Mouse (Mus musculus): ENCODE measurements around the gene Capg. TPM values are rescaled to one million over a fixed set of nuclear protein-coding genes. Genes with fewer than 3 reads are reported as not detected.
A peak's percentile ranks its signal among the peaks of the same experiment; 100 is the strongest.

Capg gene
- polyA plus RNA-seq (2017; shearing (Covaris generic)): 100 to 1,000 TPM; 547 to 812 TPM

GRCm38 (mm10) chr6:72544283-72544987, at the start of gene Capg:
Gene Capg (plus strand): TSS chr6:72544391.
- ATAC-seq: peak; percentile 85

- no peak for ATAC-seq
These were observed 45.2 kb upstream of the Capg start for GRCm38 (mm10) chr6:72498950-72499349.

GRCm38 (mm10) chr6:72503309-72503708, 40.9 kb upstream of the Capg start:
- no peak for ATAC-seq

GRCm38 (mm10) chr6:72503939-72504338, 40.3 kb upstream of the Capg start:
- no peak for ATAC-seq

- no peak for ATAC-seq
These were observed 38.1 kb upstream of the Capg start for GRCm38 (mm10) chr6:72506104-72506503.

GRCm38 (mm10) chr6:72508596-72508995, 35.6 kb upstream of the Capg start:
- ATAC-seq: no peak

- ATAC-seq: no peak
These were observed 34.2 kb upstream of the Capg start for GRCm38 (mm10) chr6:72509872-72510435.

- ATAC-seq: peak; percentile 15
These were observed 33.3 kb upstream of the Capg start for GRCm38 (mm10) chr6:72510686-72511421.

- peak; percentile 89 for ATAC-seq
These were observed 31.7 kb upstream of the Capg start for GRCm38 (mm10) chr6:72512386-72513070.

- ATAC-seq: no peak
These were observed 31.1 kb upstream of the Capg start for GRCm38 (mm10) chr6:72513071-72513440.

- no peak for ATAC-seq
These were observed 28.5 kb upstream of the Capg start for GRCm38 (mm10) chr6:72515644-72516043.

- ATAC-seq: no peak
These were observed 25.3 kb upstream of the Capg start for GRCm38 (mm10) chr6:72518842-72519241.

GRCm38 (mm10) chr6:72519303-72519702, 24.9 kb upstream of the Capg start:
- no peak for ATAC-seq

- no peak for ATAC-seq
These were observed 24.1 kb upstream of the Capg start for GRCm38 (mm10) chr6:72519892-72520663.

GRCm38 (mm10) chr6:72520904-72521303, 23.3 kb upstream of the Capg start:
- no peak for ATAC-seq

- no peak for ATAC-seq
These were observed 22.6 kb upstream of the Capg start, which contains the start of gene Sh2d6 for GRCm38 (mm10) chr6:72521607-72522006. Gene Sh2d6 (minus strand): TSS chr6:72521707.

- no peak for ATAC-seq
These were observed 21.9 kb upstream of the Capg start for GRCm38 (mm10) chr6:72522288-72522687.

- ATAC-seq: no peak
These were observed 21.0 kb upstream of the Capg start for GRCm38 (mm10) chr6:72523222-72523621.

- no peak for ATAC-seq
These were observed 20.0 kb upstream of the Capg start for GRCm38 (mm10) chr6:72524160-72524559.

GRCm38 (mm10) chr6:72527070-72527469, 17.1 kb upstream of the Capg start:
- no peak for ATAC-seq

- no peak for ATAC-seq
These were observed 15.6 kb upstream of the Capg start for GRCm38 (mm10) chr6:72528410-72529151.

GRCm38 (mm10) chr6:72532580-72532979, 11.6 kb upstream of the Capg start:
- ATAC-seq: no peak

All from CD4-positive, CD25-positive, alpha-beta regulatory T cell, adult 4 months (primary cell).